Mouse (Mus musculus): ENCODE measurements at regions not wholly inside any gene's neighbourhood (a gene's known extent, or its start where the extent isn't known, plus 50 kb on each side); places are given as distances from the start of the nearest gene placed in this dataset.

- DNase-seq (ENCODE audit: extremely low read depth, insufficient read length, low spot score), result no peak
Measured at GRCm38 (mm10) chr3:115655020-115655419, 59.9 kb downstream of the S1pr1 start.

DNA sequence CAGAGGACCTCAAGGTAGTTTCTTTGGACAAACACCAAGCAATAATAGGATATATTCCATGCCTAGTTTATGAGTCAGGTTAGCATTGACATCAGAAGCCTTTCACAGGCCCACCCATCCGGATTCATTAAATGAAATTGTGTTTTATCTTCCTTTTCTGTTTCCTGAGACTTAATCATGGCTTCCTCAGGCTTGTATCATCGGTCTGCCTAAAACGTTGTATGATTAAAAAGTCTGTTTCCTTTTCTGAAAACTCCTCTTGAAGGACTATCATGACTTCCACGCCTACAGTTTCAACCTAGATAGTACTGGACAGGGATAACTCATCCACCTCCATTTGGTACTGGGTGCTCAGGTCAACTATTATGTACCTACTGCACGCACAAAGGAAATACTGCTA lies 62.6 kb downstream of the S1pr1 start:
- DNase-seq (ENCODE audit: extremely low read depth, insufficient read length, low spot score), result no peak

DNA sequence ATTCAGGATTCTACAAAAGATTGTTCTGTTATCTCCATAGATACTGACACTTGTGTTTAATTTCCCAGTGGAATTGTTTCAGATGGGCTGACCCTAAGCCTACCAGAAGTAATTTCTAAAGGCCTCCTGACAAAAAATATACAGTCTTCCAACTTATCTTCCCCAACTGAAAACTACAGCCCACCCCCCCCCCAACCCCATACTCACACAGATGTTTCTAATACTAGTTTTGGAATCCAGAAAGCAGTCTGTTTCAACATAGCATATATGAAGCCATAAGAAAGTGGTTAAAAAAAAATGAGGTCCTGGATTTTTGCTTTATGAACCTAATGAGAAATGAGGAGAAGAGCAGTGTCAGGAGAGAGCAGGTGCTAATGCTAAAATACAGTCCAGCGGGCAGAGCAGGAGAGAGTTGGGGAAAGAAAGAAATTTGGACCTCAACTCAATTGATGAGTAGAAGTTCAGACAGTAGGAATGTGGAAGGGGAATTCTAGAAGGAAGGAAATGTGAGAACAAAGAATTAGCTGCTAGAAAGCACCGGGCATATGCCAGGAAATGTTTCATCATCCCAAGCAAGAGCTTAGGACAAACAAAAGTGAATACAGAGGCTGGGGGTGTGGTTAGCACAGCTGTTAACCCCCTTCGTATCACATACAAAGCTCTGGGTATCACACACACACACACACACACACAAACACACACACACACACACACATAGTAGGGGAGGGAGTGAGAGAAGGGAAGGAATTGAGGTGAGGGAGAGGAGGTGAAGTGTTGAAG lies 65.3 kb downstream of the S1pr1 start:
- DNase-seq (ENCODE audit: extremely low read depth, insufficient read length, low spot score), result no peak

DNA sequence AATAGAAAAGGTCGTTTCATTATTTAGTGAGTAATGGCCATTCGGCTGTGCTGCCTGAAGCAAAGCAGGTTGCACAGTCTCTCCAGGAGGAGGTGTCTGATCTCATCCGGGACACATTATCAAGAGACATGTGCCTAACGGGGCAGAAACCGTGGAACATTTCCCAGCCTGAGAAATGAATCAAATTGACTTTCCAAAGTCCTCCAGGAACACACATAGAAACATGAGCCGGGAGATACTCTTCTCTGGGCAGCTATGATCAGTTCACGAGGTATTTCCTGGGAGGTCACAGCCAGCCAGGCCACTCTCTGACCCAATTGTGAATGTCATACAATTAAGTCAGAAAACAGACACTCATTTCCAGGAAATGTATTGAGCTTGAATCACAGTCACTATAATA lies 67.9 kb downstream of the S1pr1 start:
- DNase-seq (ENCODE audit: extremely low read depth, insufficient read length, low spot score), result no peak

- DNase-seq (ENCODE audit: extremely low read depth, insufficient read length, low spot score), result no peak
Measured at GRCm38 (mm10) chr3:115644307-115644706, 70.6 kb downstream of the S1pr1 start.

DNA sequence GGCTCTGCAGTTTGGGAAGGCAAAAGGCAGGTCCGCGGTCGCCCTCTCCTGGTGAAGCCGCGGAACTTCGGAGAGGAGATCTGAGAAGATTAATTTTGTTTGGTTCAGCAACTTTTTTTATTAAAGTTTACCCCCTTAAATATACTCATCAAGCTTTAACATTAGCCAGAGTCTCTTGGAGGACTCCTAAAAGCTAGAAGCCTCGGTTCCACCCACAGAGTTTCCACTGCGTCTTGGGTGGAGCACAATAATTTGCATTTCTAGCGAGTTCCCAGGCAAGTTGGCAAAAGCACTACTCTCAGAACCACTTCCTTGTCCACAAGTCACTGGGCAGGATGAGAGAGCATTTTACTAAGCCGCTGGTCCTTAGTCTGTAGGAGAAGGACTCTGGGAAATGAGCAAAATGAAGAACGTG lies 72.0 kb downstream of the S1pr1 start:
- DNase-seq (ENCODE audit: extremely low read depth, insufficient read length, low spot score), result peak; percentile 5

DNA sequence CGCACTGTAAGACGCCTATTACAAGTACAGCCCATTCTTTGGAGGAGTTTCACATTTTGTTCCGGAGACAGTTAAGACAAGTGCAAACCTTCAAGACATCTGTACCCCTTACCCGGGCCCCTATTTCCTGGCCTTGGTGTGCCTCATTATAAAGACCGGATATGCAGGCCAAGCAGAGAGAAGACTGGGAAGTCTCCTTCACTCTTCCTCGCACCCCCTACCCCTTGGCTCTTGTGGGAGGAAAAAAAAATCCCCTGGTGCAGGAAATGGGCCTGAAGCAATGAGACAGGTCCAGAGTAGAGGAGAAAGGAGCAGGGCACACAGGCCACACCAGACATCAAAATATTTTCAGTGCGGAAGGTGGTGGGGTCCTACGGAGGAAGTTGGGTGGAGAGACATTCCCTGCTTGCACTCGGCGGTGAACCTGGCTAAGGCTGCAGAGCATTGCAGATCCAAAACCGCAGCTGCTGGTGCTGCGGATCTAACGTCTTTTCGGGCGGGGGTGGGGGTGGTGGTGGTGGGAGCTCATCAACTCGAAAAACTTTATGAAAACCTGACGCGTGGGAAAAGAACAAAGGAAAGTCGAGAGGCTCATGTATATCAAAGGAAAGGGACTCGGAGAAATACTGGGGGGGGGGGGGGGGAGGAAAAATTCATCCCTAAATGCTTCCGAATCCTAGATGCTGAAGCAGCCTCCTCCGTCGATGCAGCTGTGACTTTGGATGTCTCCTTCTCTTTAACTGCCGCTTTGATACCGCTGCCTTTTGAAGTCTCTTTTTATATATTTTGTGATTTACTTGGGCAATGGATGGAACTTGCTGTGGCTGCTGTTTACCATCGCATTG lies 72.6 kb downstream of the S1pr1 start:
- DNase-seq (ENCODE audit: extremely low read depth, insufficient read length, low spot score), result no peak

DNA sequence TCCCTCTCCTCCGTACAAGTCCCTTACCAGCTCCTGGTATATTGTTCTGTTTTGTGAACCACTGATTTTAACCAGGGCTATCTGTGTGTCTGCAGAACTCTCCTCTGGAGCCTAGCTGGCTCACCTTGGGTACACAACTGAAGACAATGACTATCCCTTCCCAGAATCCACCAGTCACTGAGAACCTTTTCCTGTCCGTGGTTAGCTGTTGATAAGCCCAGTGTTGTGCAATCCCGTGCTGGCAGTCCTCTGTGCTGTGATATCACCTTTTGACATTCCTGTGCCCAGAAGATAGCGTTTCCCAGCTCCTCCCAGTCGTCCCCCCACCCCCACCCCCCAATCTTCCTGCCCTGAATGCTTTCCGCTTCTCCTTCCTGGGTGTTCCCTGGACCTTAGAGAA lies 73.5 kb downstream of the S1pr1 start:
- no peak for DNase-seq (ENCODE audit: extremely low read depth, insufficient read length, low spot score)

DNA sequence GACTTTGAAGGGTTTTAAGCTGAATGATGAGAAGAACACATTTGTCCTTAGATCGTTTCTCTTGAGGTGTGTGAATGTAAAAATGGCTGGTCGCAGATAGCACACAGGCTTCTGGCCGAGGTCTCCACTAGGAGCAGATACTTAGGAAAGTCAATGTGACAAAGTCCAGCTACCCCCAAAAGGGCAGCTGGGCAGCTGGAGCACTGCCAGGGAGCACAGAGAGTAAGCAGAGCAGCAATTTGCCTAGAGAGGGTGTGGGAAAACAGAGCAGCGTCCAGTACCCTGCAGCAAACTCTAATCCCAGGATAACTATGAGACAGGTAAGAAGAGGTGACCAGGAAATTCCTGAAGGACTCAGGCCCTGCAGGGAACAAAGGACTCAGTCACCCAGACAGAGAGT lies 79.4 kb downstream of the S1pr1 start:
- DNase-seq (ENCODE audit: extremely low read depth, insufficient read length, low spot score), result no peak

DNA sequence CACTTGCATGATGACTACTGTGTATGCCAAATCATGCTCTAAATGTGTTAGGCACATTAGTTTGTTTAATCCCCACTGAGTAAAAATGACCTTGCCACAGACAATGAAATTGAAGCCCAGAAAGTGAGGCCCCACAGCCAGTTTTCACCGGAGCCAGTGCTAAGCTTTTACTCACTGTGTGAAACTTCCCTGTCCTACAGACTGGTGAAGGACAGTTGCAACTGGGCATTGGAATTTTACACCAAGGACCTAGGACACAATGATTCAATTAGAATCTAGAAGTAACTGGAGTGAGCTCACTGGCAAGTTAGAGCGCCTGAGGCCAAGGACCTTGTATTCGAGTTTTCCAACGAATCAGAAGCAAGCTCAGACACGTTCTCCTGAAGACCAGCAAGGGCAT lies 79.8 kb downstream of the S1pr1 start:
- no peak for DNase-seq (ENCODE audit: extremely low read depth, insufficient read length, low spot score)

- DNase-seq (ENCODE audit: extremely low read depth, insufficient read length, low spot score), result no peak
Measured at GRCm38 (mm10) chr3:115632417-115632743, 82.5 kb downstream of the S1pr1 start.

DNA sequence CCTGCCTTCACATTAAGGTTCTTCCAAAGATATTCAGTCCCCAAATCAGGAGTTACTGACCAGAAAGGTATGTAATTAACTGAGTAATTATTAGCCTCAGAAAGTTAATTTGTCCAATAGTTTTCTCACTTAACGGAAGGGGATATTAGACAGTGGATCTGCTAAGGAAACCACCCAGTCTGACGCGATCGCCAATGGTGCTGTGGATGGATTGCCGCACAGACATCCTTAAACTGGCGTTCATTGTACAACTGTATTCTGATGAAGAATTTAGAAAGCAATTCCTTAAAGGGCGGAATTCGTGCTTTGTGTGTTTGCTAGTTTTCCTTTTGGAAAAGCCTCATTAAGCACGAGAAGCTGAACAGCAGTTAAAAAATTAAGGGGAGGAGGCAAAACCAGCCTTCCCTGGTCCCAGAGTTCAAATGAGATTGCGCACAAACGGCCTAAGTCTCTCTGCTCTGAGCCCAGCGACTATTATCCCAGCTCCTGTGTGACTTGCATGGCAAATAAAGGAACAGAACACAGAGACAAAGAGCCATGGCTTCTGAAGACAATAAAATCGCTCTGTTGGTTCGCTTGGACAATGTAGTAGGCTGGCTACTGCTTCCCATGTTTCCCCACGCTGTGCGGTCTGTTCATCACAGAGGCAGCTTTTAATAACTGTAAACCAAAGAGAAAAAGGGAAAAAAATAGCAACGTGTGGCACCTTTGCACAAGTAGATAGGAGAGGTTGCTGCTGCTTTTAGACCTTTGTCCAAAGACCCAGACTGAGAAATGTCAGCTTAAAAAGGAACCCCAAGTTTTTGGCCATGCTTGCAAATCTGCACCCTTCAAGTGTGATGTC lies 83.1 kb downstream of the S1pr1 start:
- no peak for DNase-seq (ENCODE audit: extremely low read depth, insufficient read length, low spot score)

DNA sequence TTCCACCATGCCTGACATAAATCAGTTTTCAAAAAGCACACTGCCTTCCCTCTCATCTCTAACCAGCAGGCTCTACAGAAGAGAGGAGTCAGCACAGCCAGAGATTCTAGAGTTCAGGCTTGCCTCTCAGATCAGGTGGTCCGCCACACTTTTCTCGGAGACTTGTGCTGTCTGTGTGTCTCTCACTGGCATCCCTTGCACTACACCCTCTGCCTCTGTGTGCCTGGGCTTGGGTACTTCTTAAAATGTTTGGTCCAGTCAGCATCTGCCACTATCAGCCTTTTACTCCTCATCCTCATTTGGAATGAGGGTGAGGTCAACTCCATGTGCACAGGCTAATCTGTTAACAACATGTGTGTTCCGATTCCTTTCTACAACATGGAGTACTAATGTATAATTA lies 92.0 kb downstream of the S1pr1 start:
- DNase-seq (ENCODE audit: extremely low read depth, insufficient read length, low spot score), result no peak

GRCm38 (mm10) chr3:115622300-115622699 lies 92.6 kb downstream of the S1pr1 start:
- DNase-seq (ENCODE audit: extremely low read depth, insufficient read length, low spot score), result no peak

GRCm38 (mm10) chr3:115619970-115620369 lies 94.9 kb downstream of the S1pr1 start:
- DNase-seq (ENCODE audit: extremely low read depth, insufficient read length, low spot score), result no peak

DNA sequence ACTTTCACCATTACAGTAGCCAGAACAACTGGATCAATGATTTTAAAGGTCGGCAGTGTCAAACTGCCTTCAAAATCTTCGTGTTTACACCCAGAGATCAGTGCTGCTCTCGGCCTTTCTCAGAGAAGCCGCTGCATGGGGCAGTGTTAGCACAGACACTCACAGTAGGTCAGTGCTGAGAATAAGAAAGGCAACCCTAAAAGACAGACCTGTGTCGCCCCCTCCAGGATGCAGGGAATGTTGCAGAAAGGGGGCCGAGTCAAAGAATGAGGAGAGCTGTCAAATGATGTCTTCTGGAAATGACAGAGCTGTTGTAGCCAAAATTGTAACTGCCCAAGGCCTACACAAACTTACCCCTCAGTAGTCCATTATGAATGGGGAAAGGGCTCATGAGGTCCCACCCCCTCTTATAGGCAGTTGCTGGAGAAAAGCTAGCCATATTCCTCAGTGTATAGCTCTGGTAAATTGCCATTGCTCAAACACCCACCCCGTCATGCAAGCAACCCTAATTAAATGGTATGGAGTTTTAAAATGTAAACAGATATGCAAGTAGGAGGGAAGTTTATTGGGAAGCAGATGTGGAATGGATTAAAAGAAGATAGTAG lies 98.8 kb downstream of the S1pr1 start:
- no peak for DNase-seq (ENCODE audit: extremely low read depth, insufficient read length, low spot score)

DNA sequence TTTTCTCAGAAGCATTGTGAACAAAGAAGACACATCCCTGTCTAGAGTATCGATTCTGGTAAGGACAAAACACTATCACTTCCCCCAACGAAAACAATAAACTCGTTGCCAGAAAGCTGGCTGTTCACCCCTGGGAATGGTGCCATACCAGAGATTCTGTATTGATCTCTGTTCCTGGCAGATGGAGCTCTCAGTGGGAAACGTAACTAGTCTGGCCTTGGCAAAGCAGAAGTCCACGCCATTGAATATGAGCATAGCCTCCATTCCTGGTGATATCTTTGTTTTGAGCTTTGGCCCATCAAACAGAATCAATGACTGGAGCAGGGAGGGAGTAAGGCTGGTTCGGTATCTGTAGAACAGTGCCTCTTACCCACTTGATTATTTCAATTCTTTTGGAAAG lies 102.0 kb downstream of the S1pr1 start:
- no peak for DNase-seq (ENCODE audit: extremely low read depth, insufficient read length, low spot score)

DNA sequence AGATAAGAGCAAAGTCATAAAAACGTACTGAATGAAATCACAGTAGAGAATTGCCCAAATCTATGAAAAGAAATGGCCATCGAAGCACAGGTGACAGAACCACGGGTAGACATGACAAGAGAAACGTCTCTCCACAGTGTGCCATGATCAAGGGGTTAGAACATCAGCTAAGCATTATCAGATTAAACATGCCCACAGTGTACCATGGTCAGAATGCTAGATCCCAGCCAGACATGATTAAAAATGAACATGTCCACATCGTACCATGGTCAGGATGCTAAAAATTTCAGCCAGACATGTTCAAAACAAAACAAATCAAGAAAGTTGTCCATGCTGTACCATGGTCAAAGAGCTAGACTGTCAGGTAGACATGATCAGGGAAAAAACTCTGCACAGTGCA lies 106.8 kb downstream of the S1pr1 start:
- DNase-seq (ENCODE audit: extremely low read depth, insufficient read length, low spot score), result no peak

- DNase-seq (ENCODE audit: extremely low read depth, insufficient read length, low spot score), result no peak
Measured at GRCm38 (mm10) chr3:115604734-115605279, 110.1 kb downstream of the S1pr1 start.

GRCm38 (mm10) chr3:115604267-115604666 lies 110.6 kb downstream of the S1pr1 start:
- no peak for DNase-seq (ENCODE audit: extremely low read depth, insufficient read length, low spot score)

DNA sequence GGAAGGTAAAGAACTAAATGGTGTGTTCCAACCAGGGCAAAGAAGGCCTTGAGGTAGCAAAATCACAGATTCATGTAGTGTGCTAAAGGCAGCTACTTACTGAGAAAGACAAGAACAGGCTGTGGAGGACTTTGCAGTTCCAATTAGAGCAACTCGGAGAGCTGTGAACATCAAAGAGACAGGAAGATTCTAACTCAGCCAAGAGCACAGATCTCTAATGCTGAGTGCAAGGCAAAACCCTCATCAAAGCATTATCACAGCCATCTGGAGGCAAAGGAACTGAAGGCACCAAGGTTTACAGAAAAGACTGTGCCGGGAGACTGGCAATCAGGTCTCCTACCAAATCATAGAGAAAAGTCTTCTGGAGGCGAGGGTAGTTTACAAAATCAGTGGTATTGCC lies 111.1 kb downstream of the S1pr1 start:
- DNase-seq (ENCODE audit: extremely low read depth, insufficient read length, low spot score), result no peak
